Mouse (Mus musculus) bone marrow macrophage, adult 2 months (primary cell): ENCODE data around the gene Gm20931. TPM values are rescaled to one million over a fixed set of nuclear protein-coding genes. Genes with fewer than 3 reads are reported as not detected.
"Not testable (repeated sequence)": the region's sequence is repeated elsewhere in the genome, so short reads cannot be mapped to it uniquely, and the experiment has no call there.

ENCODE experiments used
- H3K27ac ChIP-seq: 2 replicates; pipeline ENCODE4 v1.5.1; 2012; ENCODE audit warnings: low read depth, low read length; ENCODE audit not compliant: insufficient read depth
- H3K4me1 ChIP-seq: 2 replicates; pipeline ENCODE4 v1.6.1; 2012; ENCODE audit warnings: low read length; ENCODE audit not compliant: control insufficient read depth, insufficient read depth
- H3K4me3 ChIP-seq: 2 replicates; pipeline ENCODE4 v1.5.1; 2012; ENCODE audit warnings: mild to moderate bottlenecking, low read length, moderate library complexity; ENCODE audit not compliant: insufficient read depth
- polyA plus RNA-seq: library from polyadenylated mRNA; stranded (reverse); fragments of >200 nt; gene quantifications from 2 replicates; pipeline ENCODE4 v1.2.4, GENCODE M21; 2012; ENCODE audit not compliant: missing spikeins, insufficient read depth, insufficient read length

The Gm20931 gene
- polyA plus RNA-seq = not detected in 2 replicates

DNA sequence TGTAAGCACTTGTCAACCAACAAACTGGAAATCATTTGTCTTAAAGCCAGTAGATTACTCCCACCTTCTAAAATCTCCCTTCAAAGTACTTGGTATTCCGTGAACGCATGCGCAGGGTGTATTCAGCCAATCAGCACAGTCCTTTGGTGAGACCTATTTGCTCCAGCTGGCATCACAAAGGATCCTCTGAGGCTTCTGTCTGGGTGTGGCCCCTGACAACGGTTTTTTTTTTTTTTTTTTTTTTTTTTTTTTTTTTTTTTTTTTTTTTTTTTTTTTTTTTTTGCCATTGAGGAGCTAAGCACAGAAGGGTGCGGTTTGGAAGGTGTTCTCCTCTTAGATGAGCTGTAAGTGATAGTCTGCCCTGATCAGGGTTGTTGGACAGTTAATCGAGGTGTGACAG, at the start of gene Gm20931:
Gene Gm20931 (plus strand): TSS at position 301 of the 400 bp plus-strand sequence.
- not testable (repeated sequence) for H3K27ac ChIP-seq, H3K4me1 ChIP-seq, H3K4me3 ChIP-seq
